Mouse (Mus musculus) midbrain, embryonic 16.5 days (tissue): ENCODE results near the gene Vipr1. TPM values are rescaled to one million over a fixed set of nuclear protein-coding genes. Genes with fewer than 3 reads are reported as not detected.
A peak's percentile ranks its signal among the peaks of the same experiment; 100 is the strongest.

Source experiments
- ATAC-seq: fragments of 200-750 bp; cut with Nextera tagmentation; 2 replicates; pipeline ENCODE4 v1.8.0; 2017; ENCODE audit warnings: moderate TSS enrichment
- H3K27ac ChIP-seq: fragments of 300-500 bp; sonication (generic); 2 replicates; pipeline ENCODE4 v1.5.1; 2014; ENCODE audit warnings: mild to moderate bottlenecking, low read length, mixed read lengths
- H3K27me3 ChIP-seq: fragments of 300-500 bp; sonication (generic); 2 replicates; pipeline ENCODE4 v1.6.1; 2014; ENCODE audit warnings: low read depth, low read length, mixed read lengths; ENCODE audit not compliant: control insufficient read depth, insufficient read depth
- H3K36me3 ChIP-seq: fragments of 300-500 bp; sonication (generic); 2 replicates; pipeline ENCODE4 v1.6.1; 2014; ENCODE audit warnings: mild to moderate bottlenecking, low read length, moderate library complexity, mixed read lengths; ENCODE audit not compliant: control insufficient read depth, insufficient read depth
- H3K4me1 ChIP-seq: fragments of 300-500 bp; sonication (generic); 2 replicates; pipeline ENCODE4 v1.6.1; 2014; ENCODE audit warnings: mild to moderate bottlenecking, low read length, mixed read lengths; ENCODE audit not compliant: control insufficient read depth, insufficient read depth
- H3K4me2 ChIP-seq: fragments of 300-500 bp; sonication (generic); 2 replicates; pipeline ENCODE4 v1.6.1; 2014; ENCODE audit warnings: mild to moderate bottlenecking, low read length, mixed read lengths
- H3K4me3 ChIP-seq: fragments of 300-500 bp; sonication (generic); 2 replicates; pipeline ENCODE4 v1.5.1; 2014; ENCODE audit warnings: low read depth, mild to moderate bottlenecking, low read length, moderate library complexity, mixed read lengths
- H3K9ac ChIP-seq: fragments of 300-500 bp; sonication (generic); 2 replicates; pipeline ENCODE4 v1.6.1; 2014; ENCODE audit warnings: low read depth, low read length, mixed read lengths
- H3K9me3 ChIP-seq: fragments of 300-500 bp; sonication (generic); replicated peaks from 2 replicates; pipeline ENCODE4 v1.6.1; 2014; ENCODE audit warnings: mild to moderate bottlenecking, low read length, mixed read lengths; ENCODE audit not compliant: control insufficient read depth, poor library complexity, severe bottlenecking
- WGBS: fragments of 180-500 bp; shearing (Covaris S2); extraction: QIAGEN DNeasy Blood & Tissue Kit; methylation state at CpG from one replicate; pipeline ENCODE4 v1.1.7; 2014; 5-methylcytosine and 5-hydroxymethylcytosine counted together
- polyA plus RNA-seq: library from polyadenylated mRNA; unstranded; fragments of >200 nt; fragmentation: Nextera tagmentation; extraction: Ambion mirVana; gene quantifications from 2 replicates; pipeline ENCODE4 v1.2.1, GENCODE M21; 2015

Gene Vipr1
- polyA plus RNA-seq, 1 experiment from 2014 or later = 0.15 TPM

- H3K9ac ChIP-seq = no peak overlapping the region
- no peak overlapping the region for H3K27ac ChIP-seq
Observed at GRCm38 (mm10) chr9:121602381-121602780, 40.1 kb upstream of the Vipr1 start.

GRCm38 (mm10) chr9:121605414-121606278 lies 36.9 kb upstream of the Vipr1 start:
- 62% methylated on average over 12 of the region's 12 CpGs for WGBS
- Histone ChIP-seq H3K4me3 (no peak overlapping the region), H3K9ac (no peak overlapping the region), H3K36me3 (no peaks in the 10 kb centered on the region), H3K9me3 (no peaks in the 10 kb centered on the region), H3K27ac (no peak overlapping the region), H3K27me3 (no peaks in the 10 kb centered on the region), H3K4me2 (no peak overlapping the region), H3K4me1 (peaks cover 3% of the 10 kb centered on the region; the same call in 1 of the 2 replicates)
- ATAC-seq = peak; percentile 85

More at GRCm38 (mm10) chr9:121602381-121602780, 40.1 kb upstream of the Vipr1 start:
- Histone ChIP-seq H3K4me2 (no peak overlapping the region), H3K4me1 (peaks cover 6% of the 10 kb centered on the region; the same call in 1 of the 2 replicates), H3K27me3 (no peaks in the 10 kb centered on the region), H3K36me3 (no peaks in the 10 kb centered on the region), H3K9me3 (no peaks in the 10 kb centered on the region), H3K4me3 (no peak overlapping the region)
- no peak for ATAC-seq
- WGBS = 92% methylated on average over 2 of the region's 2 CpGs

DNA sequence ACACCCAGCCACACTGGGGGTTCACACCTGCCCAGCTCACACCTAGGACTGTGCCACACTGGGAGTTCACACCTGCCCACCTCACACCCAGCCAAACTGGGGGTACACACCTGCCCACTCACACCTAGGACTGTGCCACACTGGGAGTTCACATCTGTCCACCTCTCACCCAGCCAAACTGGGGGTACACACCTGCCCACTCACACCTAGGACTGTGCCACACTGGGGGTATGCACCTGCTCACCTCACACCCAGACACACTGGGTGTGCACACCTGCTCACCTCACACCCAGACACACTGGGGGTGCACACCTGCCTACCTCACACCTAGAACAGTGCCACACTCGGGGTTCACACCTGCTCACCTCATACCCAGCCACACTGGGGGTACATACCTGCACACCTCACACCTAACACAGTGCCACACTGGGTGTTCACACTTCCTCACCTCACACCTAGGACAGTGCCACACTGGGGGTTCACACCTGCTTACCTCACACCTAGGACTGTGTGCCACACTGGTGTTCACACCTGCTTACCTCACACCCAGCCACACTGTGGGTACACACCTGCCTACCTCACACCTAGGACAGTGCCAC lies 35.9 kb upstream of the Vipr1 start:
- no peak overlapping the region for H3K4me2 ChIP-seq
- H3K27me3 ChIP-seq = no peaks in the 10 kb centered on the region
- H3K4me1 ChIP-seq = no peaks in the 10 kb centered on the region
- peak; percentile 61; the same call in 1 of the 2 replicates for ATAC-seq
- H3K9ac ChIP-seq = no peak overlapping the region
- 53% methylated on average over 1 of the region's 1 CpGs for WGBS
- no peaks in the 10 kb centered on the region for H3K9me3 ChIP-seq
- no peaks in the 10 kb centered on the region for H3K36me3 ChIP-seq
- H3K27ac ChIP-seq = no peak overlapping the region
- H3K4me3 ChIP-seq = no peak overlapping the region

GRCm38 (mm10) chr9:121609381-121609780 lies 33.1 kb upstream of the Vipr1 start:
- WGBS = 69% methylated on average over 6 of the region's 6 CpGs
- Histone ChIP-seq H3K4me2 (no peak overlapping the region), H3K27ac (no peak overlapping the region), H3K9ac (no peak overlapping the region), H3K27me3 (no peaks in the 10 kb centered on the region), H3K36me3 (no peaks in the 10 kb centered on the region), H3K4me3 (no peak overlapping the region), H3K4me1 (no peaks in the 10 kb centered on the region), H3K9me3 (no peaks in the 10 kb centered on the region)
- no peak for ATAC-seq

- Histone ChIP-seq H3K9ac (no peak overlapping the region), H3K4me1 (no peaks in the 10 kb centered on the region), H3K4me2 (no peak overlapping the region), H3K4me3 (no peak overlapping the region), H3K9me3 (no peaks in the 10 kb centered on the region), H3K36me3 (no peaks in the 10 kb centered on the region), H3K27ac (no peak overlapping the region), H3K27me3 (no peaks in the 10 kb centered on the region)
- no peak for ATAC-seq
- WGBS = 78% methylated on average over 5 of the region's 5 CpGs
Observed at GRCm38 (mm10) chr9:121613192-121613591, 29.3 kb upstream of the Vipr1 start.

DNA sequence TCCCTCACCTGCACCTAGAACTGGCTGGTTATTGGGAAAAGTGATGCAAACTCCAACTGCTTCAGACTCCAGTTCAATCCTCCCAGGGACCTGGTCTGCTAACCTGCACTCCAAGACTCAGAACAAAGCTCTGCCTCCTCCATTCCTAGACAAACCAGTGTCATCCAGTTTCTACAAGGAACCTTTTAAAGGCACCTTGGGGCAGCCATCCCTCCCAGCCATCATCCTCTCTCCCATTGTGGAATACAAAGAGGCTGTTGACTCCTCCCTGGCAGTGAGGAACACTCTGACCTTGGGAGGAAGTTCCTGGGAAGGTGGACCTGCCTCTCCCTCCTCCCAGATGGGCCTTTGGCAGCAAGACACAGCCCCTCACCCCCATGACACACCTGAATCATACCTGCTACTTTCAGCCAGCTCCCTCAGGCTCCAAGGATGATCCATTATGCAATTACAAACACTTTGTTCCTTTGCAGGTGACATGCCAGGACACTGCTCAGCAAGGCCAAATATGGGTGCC lies 28.2 kb upstream of the Vipr1 start:
- no peak overlapping the region for H3K4me2 ChIP-seq
- no peak overlapping the region for H3K27ac ChIP-seq
- no peaks in the 10 kb centered on the region for H3K9me3 ChIP-seq
- no peak overlapping the region for H3K4me3 ChIP-seq
- ATAC-seq = no peak
- no peaks in the 10 kb centered on the region for H3K27me3 ChIP-seq
- no peaks in the 10 kb centered on the region for H3K36me3 ChIP-seq
- H3K4me1 ChIP-seq = no peaks in the 10 kb centered on the region
- no peak overlapping the region for H3K9ac ChIP-seq

DNA sequence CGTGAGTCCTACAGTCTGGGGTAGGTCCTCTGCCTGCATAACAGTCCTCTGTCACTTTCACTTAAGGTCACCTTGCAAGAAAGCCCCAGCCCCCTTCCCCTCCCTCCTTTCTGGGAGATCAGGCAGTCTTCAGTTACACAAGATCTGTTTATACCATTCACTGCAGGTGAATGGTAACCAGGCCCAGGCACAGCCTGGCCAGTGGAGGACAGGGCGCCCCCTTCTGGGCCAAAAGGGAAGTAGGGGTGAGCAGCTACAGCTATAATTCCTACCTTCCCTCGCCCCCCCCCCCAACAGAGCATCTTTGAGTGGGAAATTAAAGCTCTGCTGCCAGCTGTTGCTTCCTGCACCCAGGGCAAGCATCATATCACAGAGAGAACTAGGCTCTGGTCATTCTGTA lies 26.0 kb upstream of the Vipr1 start:
- no peak overlapping the region for H3K4me3 ChIP-seq
- no peak overlapping the region for H3K9ac ChIP-seq
- no peak for ATAC-seq
- no peak overlapping the region for H3K27ac ChIP-seq
- no peak overlapping the region for H3K4me2 ChIP-seq
- H3K36me3 ChIP-seq = no peaks in the 10 kb centered on the region
- no peaks in the 10 kb centered on the region for H3K4me1 ChIP-seq
- no peaks in the 10 kb centered on the region for H3K9me3 ChIP-seq
- no peaks in the 10 kb centered on the region for H3K27me3 ChIP-seq
- WGBS = 78% methylated on average over 3 of the region's 3 CpGs

GRCm38 (mm10) chr9:121619441-121619840 lies 23.1 kb upstream of the Vipr1 start:
- Histone ChIP-seq H3K4me2 (no peak overlapping the region), H3K9ac (no peak overlapping the region), H3K4me1 (no peaks in the 10 kb centered on the region), H3K27me3 (no peaks in the 10 kb centered on the region), H3K4me3 (no peak overlapping the region), H3K27ac (no peak overlapping the region), H3K9me3 (no peaks in the 10 kb centered on the region), H3K36me3 (no peaks in the 10 kb centered on the region)
- ATAC-seq = no peak
- WGBS = 41% methylated on average over 7 of the region's 7 CpGs

DNA sequence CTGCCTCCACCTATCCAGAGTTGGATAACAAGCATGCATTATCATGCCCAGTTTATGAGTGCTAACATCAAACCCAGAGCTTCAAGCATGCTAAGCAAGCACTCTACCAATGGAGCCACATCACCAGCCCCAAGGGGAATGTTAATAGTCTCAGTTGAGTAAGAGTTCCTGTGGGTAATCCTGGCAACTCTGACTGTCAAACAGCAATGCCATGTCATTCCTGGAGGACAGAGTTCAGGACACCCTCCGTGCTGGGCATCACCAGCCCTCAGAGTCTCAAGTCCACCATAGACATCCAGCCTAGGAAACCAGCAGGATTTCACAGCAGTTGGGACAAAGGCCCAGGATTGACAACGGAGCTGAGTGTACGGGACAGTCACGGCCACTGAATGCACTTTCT lies 19.3 kb upstream of the Vipr1 start:
- Histone ChIP-seq H3K4me1 (no peaks in the 10 kb centered on the region), H3K27ac (no peak overlapping the region), H3K4me3 (no peak overlapping the region), H3K9ac (no peak overlapping the region), H3K9me3 (no peaks in the 10 kb centered on the region), H3K4me2 (no peak overlapping the region), H3K36me3 (no peaks in the 10 kb centered on the region), H3K27me3 (no peaks in the 10 kb centered on the region)
- ATAC-seq = no peak
- WGBS = 83% methylated on average over 4 of the region's 4 CpGs
